Mouse (Mus musculus) lung, adult 2 months (tissue): ENCODE results near the gene Tph2.

ENCODE experiments used
- CTCF ChIP-seq: fragments of 200-500 bp; IDR thresholded peaks from 2 replicates; pipeline ENCODE4 v1.5.1; 2011; ENCODE audit warnings: mild to moderate bottlenecking, low read length, control low read depth; ENCODE audit not compliant: insufficient read depth
- POLR2A ChIP-seq: fragments of 200-500 bp; IDR thresholded peaks from 2 replicates; pipeline ENCODE4 v1.6.1; 2011; ENCODE audit warnings: low read depth, mild to moderate bottlenecking, control low read depth, low read length, borderline replicate concordance; ENCODE audit errors: extremely low read depth

DNA sequence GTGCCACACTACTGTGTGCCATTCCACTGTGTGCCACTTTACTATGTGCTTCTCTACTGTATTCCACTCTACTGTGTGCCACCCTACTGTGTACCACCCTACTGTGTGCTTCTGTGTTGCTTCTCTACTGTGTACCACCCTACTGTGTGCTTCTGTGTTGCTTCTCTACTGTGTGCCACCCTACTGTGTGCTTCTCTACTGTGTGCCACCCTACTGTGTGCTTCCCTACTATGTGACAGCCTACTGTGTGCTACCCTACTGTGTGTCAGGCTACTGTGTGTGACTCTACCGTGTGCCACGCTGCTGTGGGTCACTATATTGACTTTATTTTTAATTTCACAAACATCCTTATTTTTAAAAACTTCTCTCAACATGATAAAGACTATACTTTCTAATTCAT is 136.3 kb downstream of the Tph2 start:
- TF ChIP-seq CTCF (no peak), POLR2A (no peak)
